Mouse (Mus musculus): ENCODE measurements around the gene Acly.

DNA sequence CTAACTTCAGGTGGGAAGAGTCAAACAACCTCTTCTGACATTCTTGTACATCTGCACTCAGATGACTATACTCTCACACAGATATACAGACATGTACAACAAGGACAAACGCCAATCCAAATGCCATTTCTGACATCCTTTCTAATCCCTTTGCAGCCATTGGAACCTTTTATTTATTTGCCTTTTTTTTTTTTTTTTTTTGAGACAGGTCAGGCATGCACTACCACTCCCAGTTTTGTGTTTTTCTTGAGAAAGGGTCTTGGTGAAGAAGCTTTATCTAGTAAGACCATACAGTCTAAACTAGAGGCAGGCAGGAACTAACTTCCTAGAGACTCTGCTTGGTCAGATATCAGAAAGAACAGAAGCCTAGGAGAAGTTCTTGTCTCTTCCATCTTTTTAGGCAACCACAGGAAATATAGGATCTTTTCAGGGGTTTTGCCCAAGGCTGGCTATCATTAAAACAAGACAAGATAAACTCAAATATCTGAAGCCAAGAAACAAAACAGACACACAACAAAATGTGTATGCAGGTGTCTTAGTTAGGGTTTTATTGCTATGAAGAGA, 62.5 kb downstream of the Acly start:
- TF ChIP-seq POLR2A (IDR thresholded peaks at IDR 0.05; ENCODE audit: extremely low read depth, insufficient read depth, low read length) (no peak), CTCF (IDR thresholded peaks at IDR 0.05; ENCODE audit: extremely low read depth, insufficient read depth, low read length) (no peak)
